Mouse (Mus musculus) bone marrow macrophage, adult 2 months (primary cell): ENCODE measurements around the gene Akap5. TPM values are rescaled to one million over a fixed set of nuclear protein-coding genes. Genes with fewer than 3 reads are reported as not detected.

Source experiments
- H3K27ac ChIP-seq: 2 replicates; pipeline ENCODE4 v1.5.1; 2012; ENCODE audit warnings: low read depth, low read length; ENCODE audit not compliant: insufficient read depth
- H3K4me1 ChIP-seq: 2 replicates; pipeline ENCODE4 v1.6.1; 2012; ENCODE audit warnings: low read length; ENCODE audit not compliant: control insufficient read depth, insufficient read depth
- H3K4me3 ChIP-seq: 2 replicates; pipeline ENCODE4 v1.5.1; 2012; ENCODE audit warnings: mild to moderate bottlenecking, low read length, moderate library complexity; ENCODE audit not compliant: insufficient read depth
- CTCF ChIP-seq: IDR thresholded peaks from 2 replicates; pipeline ENCODE4 v1.5.1; 2012; ENCODE audit warnings: low read depth, mild to moderate bottlenecking, low read length, moderate library complexity
- POLR2A ChIP-seq: IDR thresholded peaks from 2 replicates; pipeline ENCODE4 v1.6.1; 2012; ENCODE audit warnings: mild to moderate bottlenecking, low read depth, low read length, borderline replicate concordance
- polyA plus RNA-seq: library from polyadenylated mRNA; stranded (reverse); fragments of >200 nt; gene quantifications from 2 replicates; pipeline ENCODE4 v1.2.4, GENCODE M21; 2012; ENCODE audit not compliant: missing spikeins, insufficient read depth, insufficient read length

The Akap5 gene
- polyA plus RNA-seq, 1 experiment, result not detected

DNA sequence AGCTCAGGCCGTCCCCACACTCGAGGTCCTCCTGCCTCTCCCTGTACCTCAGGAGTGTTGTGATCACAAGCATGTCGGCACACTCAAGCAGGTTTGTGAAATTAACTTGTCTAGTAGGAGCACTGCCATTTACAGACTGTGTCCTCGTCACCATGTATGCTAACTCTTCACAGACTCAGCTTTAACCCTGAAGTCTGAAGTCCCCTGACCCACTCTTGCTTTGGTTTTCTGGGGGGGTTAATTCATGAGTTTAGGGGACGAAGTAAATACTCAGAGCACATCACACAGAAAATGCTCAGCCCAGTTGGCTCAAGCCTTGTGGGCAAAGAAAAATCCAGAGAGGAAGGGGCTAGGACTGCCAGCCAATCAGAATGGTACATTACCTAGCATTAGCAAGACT is 10.9 kb downstream of the Akap5 start:
- Histone ChIP-seq H3K4me1 (no peaks in the 10 kb centered on the region), H3K27ac (no peak overlapping the region), H3K4me3 (no peak overlapping the region)
- TF ChIP-seq POLR2A (no peak), CTCF (no peak)

DNA sequence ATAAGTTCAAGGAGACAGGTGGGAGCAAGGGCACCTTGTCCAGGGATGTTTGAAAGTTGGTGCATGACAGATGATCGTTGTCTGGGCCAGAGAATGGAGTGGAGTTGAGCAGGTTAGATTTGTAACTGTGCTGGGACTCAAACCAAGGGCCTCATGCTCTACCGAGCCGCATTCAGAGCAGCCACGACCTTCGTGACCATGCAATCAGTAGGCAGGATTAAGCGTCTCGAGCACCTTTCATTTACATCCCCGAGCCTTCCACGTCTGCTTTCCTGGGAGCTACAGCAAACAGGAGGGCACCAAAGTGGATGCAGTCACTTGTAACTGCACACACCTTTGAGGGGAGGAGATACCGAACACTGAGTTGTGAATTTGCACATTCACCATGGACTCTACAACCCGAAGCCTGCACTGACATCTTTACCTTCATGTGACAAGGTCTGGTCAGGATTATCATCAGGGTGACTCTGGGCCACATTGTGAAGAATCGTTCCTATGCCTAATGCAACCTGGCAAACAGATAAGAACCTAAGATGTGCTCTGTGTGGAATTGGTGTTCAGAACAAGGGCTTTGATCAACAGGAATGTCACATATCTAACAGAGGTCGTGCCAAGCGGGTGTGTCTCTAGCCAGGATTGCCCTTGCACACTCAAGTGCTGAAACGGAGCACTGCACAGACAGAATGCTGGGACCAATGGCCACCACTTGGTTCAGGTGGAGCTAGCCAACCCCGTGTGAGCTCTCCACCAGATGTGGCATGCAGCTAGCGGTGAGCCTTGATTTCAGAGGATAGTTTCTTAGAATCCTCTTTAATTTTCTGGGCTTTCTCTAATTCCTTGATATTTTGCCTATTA is 11.6 kb downstream of the Akap5 start:
- Histone ChIP-seq H3K4me1 (no peaks in the 10 kb centered on the region), H3K4me3 (no peak overlapping the region), H3K27ac (no peak overlapping the region)
- no peak for TF ChIP-seq POLR2A
- no peak for TF ChIP-seq CTCF

DNA sequence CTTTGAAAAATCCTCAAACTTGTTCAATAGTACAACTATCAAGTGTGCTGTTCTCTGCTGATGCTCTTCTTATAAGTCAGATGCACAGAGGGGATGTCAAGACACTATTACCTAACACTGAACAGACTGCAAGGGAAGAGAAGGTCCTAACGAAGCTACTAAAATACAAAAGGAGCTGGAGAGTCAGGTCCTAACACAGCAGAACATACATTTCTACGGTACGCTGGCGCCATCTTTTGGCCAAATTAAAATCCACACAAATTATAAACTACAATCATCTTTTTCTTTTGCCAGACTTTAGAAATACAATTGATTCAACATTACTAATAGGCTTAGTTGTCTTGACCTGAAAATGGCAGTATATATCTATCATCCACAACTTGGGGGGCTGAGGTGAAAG is 16.4 kb downstream of the Akap5 start:
- TF ChIP-seq CTCF (no peak), POLR2A (no peak)
- Histone ChIP-seq H3K4me3 (no peak overlapping the region), H3K4me1 (peaks cover 3% of the 10 kb centered on the region; the same call in 1 of the 2 replicates), H3K27ac (no peak overlapping the region)

DNA sequence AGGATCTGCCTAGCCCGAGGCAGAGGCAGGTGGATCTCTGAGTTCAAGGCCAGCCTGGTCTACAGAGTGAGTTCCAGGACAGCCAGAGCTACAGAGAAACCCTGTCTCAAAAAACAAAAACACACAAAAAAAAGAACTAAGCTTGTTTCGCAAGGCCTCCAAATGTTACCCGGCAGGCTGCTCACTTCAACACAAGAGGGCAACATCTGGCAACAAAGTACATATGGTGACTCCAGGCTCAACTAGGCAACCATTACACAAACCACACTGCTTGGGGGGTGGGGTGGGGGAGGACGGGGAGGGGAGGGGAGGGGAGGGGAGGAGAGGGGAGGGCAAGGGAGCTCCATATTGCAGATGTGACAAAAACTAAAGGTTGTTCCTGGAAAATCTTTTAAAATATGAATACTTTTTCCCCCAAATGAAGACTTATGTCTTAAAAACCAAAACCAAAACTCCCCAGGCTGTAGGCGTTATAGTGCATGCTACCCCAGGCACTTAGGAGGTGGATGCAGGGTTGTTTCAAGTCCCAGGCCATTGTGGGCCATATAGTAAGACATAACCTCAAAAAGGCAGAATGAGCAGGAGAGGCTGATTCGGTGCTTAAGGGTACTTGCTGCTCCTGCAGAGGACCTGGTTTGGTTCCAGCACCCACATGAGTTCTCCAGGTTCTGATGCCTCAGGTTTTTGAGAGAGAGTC is 21.2 kb downstream of the Akap5 start:
- Histone ChIP-seq H3K27ac (no peak overlapping the region), H3K4me3 (no peak overlapping the region), H3K4me1 (peaks cover 3% of the 10 kb centered on the region; the same call in 1 of the 2 replicates)
- TF ChIP-seq CTCF, result no peak
- TF ChIP-seq POLR2A, result no peak

DNA sequence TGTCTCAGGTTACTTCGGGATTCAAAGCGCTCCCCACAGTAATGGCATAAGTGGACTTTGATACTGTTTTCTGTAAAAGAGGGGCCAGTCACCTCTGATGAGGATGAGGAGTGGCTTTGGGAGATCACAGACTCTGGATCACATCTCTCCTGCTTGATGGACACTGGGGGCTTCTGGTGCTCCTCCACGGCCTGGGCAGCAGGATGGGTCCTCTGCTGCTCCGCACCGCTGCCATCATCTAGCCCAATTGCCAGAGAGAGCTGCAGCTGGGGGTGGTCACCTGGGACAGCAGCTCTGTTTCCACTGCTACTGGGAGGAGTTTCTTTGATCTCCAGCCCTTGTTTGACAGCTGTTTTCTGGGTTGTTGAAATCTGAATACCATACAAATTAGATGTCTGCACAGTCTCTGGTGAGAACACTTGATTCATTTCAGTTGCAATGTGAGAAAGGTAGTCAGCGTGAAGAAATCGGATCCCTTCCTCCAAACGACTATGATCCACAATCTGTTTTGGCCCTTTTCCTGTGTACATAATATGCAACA is 25.1 kb downstream of the Akap5 start:
- TF ChIP-seq CTCF, result no peak
- no peak for TF ChIP-seq POLR2A
- H3K4me1 ChIP-seq, result peaks cover 3% of the 10 kb centered on the region; the same call in 1 of the 2 replicates
- no peak overlapping the region for H3K27ac ChIP-seq
- no peak overlapping the region for H3K4me3 ChIP-seq

DNA sequence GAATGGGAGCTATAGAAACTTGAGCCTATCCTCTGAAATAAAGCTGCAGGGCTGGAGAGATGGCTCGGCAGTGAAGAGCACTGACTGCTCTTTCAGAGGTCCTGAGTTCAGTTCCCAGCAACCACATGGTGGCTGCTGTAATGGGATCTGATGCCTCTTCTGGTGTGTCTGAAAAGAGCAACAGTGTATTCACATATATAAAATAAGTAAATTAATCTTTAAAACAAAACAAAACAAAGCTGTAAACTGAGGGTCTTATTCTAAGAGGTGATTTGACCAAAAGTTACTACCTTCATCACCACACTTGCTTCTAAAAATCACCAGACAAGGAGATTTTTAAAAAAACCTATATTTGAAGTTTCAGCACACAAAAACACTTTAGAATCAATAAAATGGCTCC is 36.2 kb downstream of the Akap5 start:
- Histone ChIP-seq H3K4me3 (no peak overlapping the region), H3K4me1 (peaks cover 12% of the 10 kb centered on the region), H3K27ac (no peak overlapping the region)
- TF ChIP-seq POLR2A (no peak), CTCF (no peak)

DNA sequence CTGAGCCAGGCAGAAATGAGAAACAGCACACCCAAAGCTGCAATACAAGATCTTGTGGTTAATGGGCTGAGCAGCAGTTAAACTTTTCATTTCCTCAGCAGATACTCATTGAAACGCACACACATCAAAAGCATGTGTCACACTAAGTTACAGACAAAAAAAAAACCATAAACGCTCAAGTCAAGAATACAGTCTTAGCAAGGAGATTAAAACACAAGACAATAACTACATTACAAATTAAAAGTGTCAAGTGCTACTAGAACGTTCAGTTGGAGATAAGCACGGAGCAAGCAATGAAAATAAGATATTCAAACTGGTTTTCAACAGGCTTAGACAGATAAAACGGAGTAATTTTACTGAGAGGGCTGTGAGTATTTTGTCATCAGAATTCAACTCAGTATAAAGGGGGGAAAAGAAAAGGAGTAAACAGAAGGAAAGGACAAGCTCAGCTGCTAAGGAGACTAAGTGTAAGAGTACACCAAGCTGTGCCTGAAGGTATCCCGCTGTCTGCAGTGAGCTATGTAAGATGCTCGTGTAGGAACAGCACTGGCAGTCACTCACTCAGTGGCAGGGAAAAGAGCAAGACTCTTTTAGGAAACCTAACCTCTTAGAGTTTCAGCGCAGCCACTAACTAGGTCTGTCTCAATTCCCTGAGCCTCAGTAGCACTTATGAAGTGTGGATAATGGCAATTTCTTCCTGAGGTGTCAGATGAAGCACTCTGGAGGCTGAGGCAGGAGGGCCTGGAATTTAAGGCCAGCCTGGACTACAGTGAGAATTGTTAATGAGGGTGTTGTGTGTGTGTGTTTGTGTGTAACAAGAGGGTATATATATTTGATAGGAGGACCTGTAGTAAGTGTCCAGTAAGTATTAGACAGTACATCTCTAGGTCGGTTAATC is 37.0 kb downstream of the Akap5 start:
- Histone ChIP-seq H3K4me1 (peaks cover 14% of the 10 kb centered on the region), H3K27ac (no peak overlapping the region), H3K4me3 (no peak overlapping the region)
- TF ChIP-seq CTCF, result no peak
- no peak for TF ChIP-seq POLR2A

DNA sequence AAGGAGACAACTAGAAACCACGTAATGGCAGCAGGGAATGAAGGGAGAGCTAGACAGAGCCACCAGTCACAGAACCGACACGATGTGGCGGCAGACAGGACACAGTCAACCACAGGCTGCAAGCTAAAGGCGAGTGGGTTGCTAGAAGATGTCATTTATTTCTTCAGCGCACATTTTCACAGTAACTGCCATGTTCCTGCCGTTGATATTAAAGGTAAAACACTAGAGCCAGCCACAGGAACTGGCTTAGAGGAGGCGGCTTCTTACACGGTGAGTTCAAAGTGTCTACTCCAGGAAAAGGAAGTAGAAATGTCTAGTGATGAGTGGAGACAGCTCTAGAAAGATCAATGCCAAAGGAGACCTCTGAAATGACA is 37.6 kb downstream of the Akap5 start:
- H3K4me3 ChIP-seq, result no peak overlapping the region
- peaks cover 19% of the 10 kb centered on the region for H3K4me1 ChIP-seq
- H3K27ac ChIP-seq, result no peak overlapping the region
- TF ChIP-seq POLR2A (no peak), CTCF (no peak)

DNA sequence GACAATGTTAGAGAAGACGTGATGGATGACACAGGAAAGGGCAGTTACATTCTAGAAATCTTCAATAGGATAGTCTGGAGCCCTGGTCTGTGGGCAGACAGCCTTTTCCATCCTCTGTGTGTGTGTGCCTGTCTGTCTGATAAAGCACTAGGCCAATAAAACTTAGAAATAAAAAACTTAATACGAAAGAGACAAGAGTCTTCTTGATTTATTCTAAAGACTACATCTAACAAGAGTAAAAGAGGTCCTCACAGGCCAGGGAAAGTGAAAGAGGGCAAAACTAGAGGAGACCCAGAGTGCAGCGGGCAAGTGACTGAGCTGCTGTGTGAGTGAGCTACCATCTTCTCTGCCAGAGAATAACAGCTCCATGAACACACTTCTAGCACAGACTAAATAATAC is 41.6 kb downstream of the Akap5 start:
- no peak overlapping the region for H3K27ac ChIP-seq

More for the DNA sequence above, 41.6 kb downstream of the Akap5 start:
- TF ChIP-seq CTCF (no peak), POLR2A (no peak)
- peaks cover 29% of the 10 kb centered on the region for H3K4me1 ChIP-seq
- no peak overlapping the region for H3K4me3 ChIP-seq
